Mouse (Mus musculus) heart, postnatal 0 days (tissue): Measurements from ENCODE around the gene Gm43638. TPM values are rescaled to one million over a fixed set of nuclear protein-coding genes. Genes with fewer than 3 reads are reported as not detected.

Source experiments
- ATAC-seq: fragments of 200-750 bp; cut with Nextera tagmentation; 2 replicates; pipeline ENCODE4 v1.8.0; 2017; ENCODE audit warnings: low read depth, moderate number of reproducible peaks, moderate library complexity; ENCODE audit not compliant: insufficient read depth
- DNase-seq: peaks from one replicate; pipeline ENCODE4 v3.0.0-alpha.2; 2016; ENCODE audit warnings: low spot score
- H3K27ac ChIP-seq: fragments of 300-500 bp; sonication (generic); 2 replicates; pipeline ENCODE4 v1.5.1; 2014; ENCODE audit warnings: low read depth, mild to moderate bottlenecking
- H3K27me3 ChIP-seq: fragments of 300-500 bp; sonication (generic); 2 replicates; pipeline ENCODE4 v1.6.1; 2014; ENCODE audit warnings: low read length, mixed read lengths; ENCODE audit not compliant: control insufficient read depth, insufficient read depth
- H3K36me3 ChIP-seq: fragments of 300-500 bp; sonication (generic); replicated peaks from 2 replicates; pipeline ENCODE4 v1.6.1; 2014; ENCODE audit warnings: low read length, mixed read lengths; ENCODE audit not compliant: control insufficient read depth, insufficient read depth
- H3K4me1 ChIP-seq: fragments of 300-500 bp; sonication (generic); 2 replicates; pipeline ENCODE4 v1.6.1; 2014; ENCODE audit warnings: antibody characterized with exemption; ENCODE audit not compliant: control insufficient read depth, insufficient read depth
- H3K4me2 ChIP-seq: fragments of 300-500 bp; sonication (generic); 2 replicates; pipeline ENCODE4 v1.6.1; 2014; ENCODE audit warnings: low read depth, mild to moderate bottlenecking, low read length, moderate library complexity
- H3K4me3 ChIP-seq: fragments of 300-500 bp; sonication (generic); 2 replicates; pipeline ENCODE4 v1.5.1; 2014; ENCODE audit warnings: low read depth, low read length
- H3K9ac ChIP-seq: fragments of 300-500 bp; sonication (generic); replicated peaks from 2 replicates; pipeline ENCODE4 v1.6.1; 2014; ENCODE audit warnings: low read depth, low read length, mixed read lengths
- H3K9me3 ChIP-seq: fragments of 300-500 bp; sonication (generic); replicated peaks from 2 replicates; pipeline ENCODE4 v1.6.1; 2016; ENCODE audit warnings: low read length; ENCODE audit not compliant: control insufficient read depth
- CTCF ChIP-seq: IDR thresholded peaks from 2 replicates; pipeline ENCODE4 v1.5.1; 2016; ENCODE audit warnings: antibody characterized with exemption, control low read depth, low read depth
- EP300 ChIP-seq: IDR thresholded peaks from 2 replicates; pipeline ENCODE4 v1.6.1; 2016; ENCODE audit warnings: antibody characterized with exemption, low read depth
- WGBS: fragments of 180-500 bp; shearing (Covaris S2); extraction: QIAGEN DNeasy Blood & Tissue Kit; methylation state at CpG from one replicate; pipeline ENCODE4 v1.1.7; 2014; 5-methylcytosine and 5-hydroxymethylcytosine counted together
- polyA plus RNA-seq: library from polyadenylated mRNA; unstranded; fragments of >200 nt; fragmentation: Nextera tagmentation; extraction: Ambion mirVana; gene quantifications from 2 replicates; pipeline ENCODE4 v1.2.1, GENCODE M21; 2015
- total RNA-seq: library from RNA; depleted of rRNA; stranded (reverse); fragments of >200 nt; gene quantifications from 2 replicates; pipeline ENCODE4 v1.2.3, GENCODE M21; 2014; ENCODE audit warnings: low replicate concordance

The Gm43638 gene
- total and polyA plus RNA-seq, 2 experiments from 2014 or later, result not detected

- peak; percentile 77 for ATAC-seq
- Histone ChIP-seq H3K9me3 (no peaks in the 10 kb centered on the region), H3K9ac (no peak overlapping the region), H3K4me1 (no peaks in the 10 kb centered on the region), H3K36me3 (no peaks in the 10 kb centered on the region), H3K27me3 (no peaks in the 10 kb centered on the region), H3K27ac (peak overlapping the region; percentile 16; the same call in 1 of the 2 replicates), H3K4me3 (no peak overlapping the region), H3K4me2 (no peak overlapping the region)
- peak; percentile 56 for DNase-seq
- TF ChIP-seq EP300, result no peak
- TF ChIP-seq CTCF, result no peak
Measured at GRCm38 (mm10) chr5:87499341-87499740, 12.7 kb upstream of the Gm43638 start.

GRCm38 (mm10) chr5:87498936-87499335 lies 12.3 kb upstream of the Gm43638 start:
- ATAC-seq, result peak; percentile 85
- no peak overlapping the region for H3K4me2 ChIP-seq
- no peaks in the 10 kb centered on the region for H3K36me3 ChIP-seq
- peak; percentile 32 for DNase-seq
- H3K27me3 ChIP-seq, result no peaks in the 10 kb centered on the region
- H3K4me3 ChIP-seq, result no peak overlapping the region
- no peaks in the 10 kb centered on the region for H3K9me3 ChIP-seq
- H3K4me1 ChIP-seq, result no peaks in the 10 kb centered on the region
- TF ChIP-seq CTCF, result no peak
- peak; percentile 69 for TF ChIP-seq EP300
- H3K27ac ChIP-seq, result no peak overlapping the region
- H3K9ac ChIP-seq, result no peak overlapping the region

GRCm38 (mm10) chr5:87490771-87491170 lies 4.2 kb upstream of the Gm43638 start, which contains the start of gene Ugt2a1:
Ugt2a1 (minus strand) TSS chr5:87490871.
- Histone ChIP-seq H3K36me3 (no peaks in the 10 kb centered on the region), H3K9me3 (no peaks in the 10 kb centered on the region), H3K27ac (no peak within 1 kb of the TSS), H3K4me3 (no peak within 1 kb of the TSS), H3K4me1 (no peaks in the 10 kb centered on the region), H3K4me2 (no peak within 1 kb of the TSS), H3K27me3 (no peaks in the 10 kb centered on the region), H3K9ac (no peak within 1 kb of the TSS)
- TF ChIP-seq EP300, result no peak
- DNase-seq (no peak), ATAC-seq (no peak)
- 67% methylated on average over 1 of the region's 1 CpGs for WGBS

GRCm38 (mm10) chr5:87482160-87482559 lies 4.4 kb downstream of the Gm43638 start, which contains the start of gene Ugt2a2:
Ugt2a2 (minus strand) TSS chr5:87482260.
- Histone ChIP-seq H3K9ac (no peak within 1 kb of the TSS), H3K4me3 (no peak within 1 kb of the TSS), H3K27me3 (no peaks in the 10 kb centered on the region), H3K4me2 (no peak within 1 kb of the TSS), H3K27ac (no peak within 1 kb of the TSS), H3K36me3 (no peaks in the 10 kb centered on the region), H3K4me1 (no peaks in the 10 kb centered on the region), H3K9me3 (no peaks in the 10 kb centered on the region)
- no peak for TF ChIP-seq EP300
- no peak for TF ChIP-seq CTCF
- ATAC-seq, result no peak
- DNase-seq, result no peak
- 70% methylated on average over 5 of the region's 5 CpGs for WGBS

GRCm38 (mm10) chr5:87458810-87459209 lies 27.8 kb downstream of the Gm43638 start:
- Histone ChIP-seq H3K4me1 (no peaks in the 10 kb centered on the region), H3K4me3 (no peak overlapping the region), H3K27ac (no peak overlapping the region), H3K9ac (no peak overlapping the region), H3K36me3 (no peaks in the 10 kb centered on the region), H3K4me2 (no peak overlapping the region), H3K27me3 (no peaks in the 10 kb centered on the region), H3K9me3 (no peaks in the 10 kb centered on the region)
- DNase-seq (no peak), ATAC-seq (no peak)
- 57% methylated on average over 1 of the region's 1 CpGs for WGBS
- no peak for TF ChIP-seq EP300
- no peak for TF ChIP-seq CTCF

- no peaks in the 10 kb centered on the region for H3K9me3 ChIP-seq
- no peak for ATAC-seq
- H3K4me3 ChIP-seq, result no peak overlapping the region
- H3K27ac ChIP-seq, result no peak overlapping the region
- no peaks in the 10 kb centered on the region for H3K27me3 ChIP-seq
- no peaks in the 10 kb centered on the region for H3K4me1 ChIP-seq
- no peaks in the 10 kb centered on the region for H3K36me3 ChIP-seq
- TF ChIP-seq EP300 (no peak), CTCF (no peak)
- no peak for DNase-seq
- no peak overlapping the region for H3K9ac ChIP-seq
- no peak overlapping the region for H3K4me2 ChIP-seq
Measured at GRCm38 (mm10) chr5:87457701-87458100, 28.9 kb downstream of the Gm43638 start.
